Mouse (Mus musculus): ENCODE measurements around the gene Olfr1150-ps1. TPM values are rescaled to one million over a fixed set of nuclear protein-coding genes. Genes with fewer than 3 reads are reported as not detected.

Olfr1150-ps1 gene
- not detected in 2 replicates for polyA plus RNA-seq (2012; rRNA removed)

GRCm38 (mm10) chr2:87843693-87844092 lies at the start of gene Olfr1150-ps1:
Olfr1150-ps1 (plus strand) TSS chr2:87843993.

GRCm38 (mm10) chr2:87800292-87800691 lies 43.5 kb upstream of the Olfr1150-ps1 start, which contains the start of gene Olfr1143:
Olfr1143 (plus strand) TSS chr2:87800592.

GRCm38 (mm10) chr2:87809522-87809921 lies 34.3 kb upstream of the Olfr1150-ps1 start, which contains the start of gene Olfr1145:
Olfr1145 (plus strand) TSS chr2:87809822.

GRCm38 (mm10) chr2:87830233-87830632 lies 13.6 kb upstream of the Olfr1150-ps1 start, which contains the start of gene Olfr1148:
Olfr1148 (plus strand) TSS chr2:87830533.

GRCm38 (mm10) chr2:87855562-87855961 lies 11.8 kb downstream of the Olfr1150-ps1 start, which contains the start of gene Olfr1151:
Olfr1151 (plus strand) TSS chr2:87855862.

GRCm38 (mm10) chr2:87866192-87866591 lies 22.4 kb downstream of the Olfr1150-ps1 start, which contains the start of gene Olfr1152:
Olfr1152 (plus strand) TSS chr2:87866492.

GRCm38 (mm10) chr2:87894662-87895061 lies 50.9 kb downstream of the Olfr1150-ps1 start, which contains the start of gene Olfr1153:
Olfr1153 (plus strand) TSS chr2:87894962.

Other genes starting within 250 kb of the Olfr1150-ps1 start
- not detected in 2 replicates for gene Olfr1130, start 237.8 kb upstream of the Olfr1150-ps1 start, polyA plus RNA-seq (2012; rRNA removed)
- not detected in 2 replicates for gene Olfr1131, start 216.9 kb upstream of the Olfr1150-ps1 start, polyA plus RNA-seq (2012; rRNA removed)
- not detected in 2 replicates for gene Olfr1132, start 206.5 kb upstream of the Olfr1150-ps1 start, polyA plus RNA-seq (2012; rRNA removed)
- gene Olfr1133, start 196.6 kb upstream of the Olfr1150-ps1 start, polyA plus RNA-seq (2012; rRNA removed): not detected in 2 replicates
- gene Olfr1134, start 185.5 kb upstream of the Olfr1150-ps1 start, polyA plus RNA-seq (2012; rRNA removed): not detected in 2 replicates
- not detected in 2 replicates for gene Olfr1135, start 170.3 kb upstream of the Olfr1150-ps1 start, polyA plus RNA-seq (2012; rRNA removed)
- not detected in 2 replicates for gene Olfr1136, start 150.0 kb upstream of the Olfr1150-ps1 start, polyA plus RNA-seq (2012; rRNA removed)
- gene Olfr1137, start 130.8 kb upstream of the Olfr1150-ps1 start, polyA plus RNA-seq (2012; rRNA removed): not detected in 2 replicates
- gene Olfr1138, start 104.0 kb upstream of the Olfr1150-ps1 start, polyA plus RNA-seq (2012; rRNA removed): not detected in 2 replicates
- gene Olfr1140, start 100.2 kb upstream of the Olfr1150-ps1 start, polyA plus RNA-seq (2012; rRNA removed): not detected in 2 replicates
- not detected in 2 replicates for gene Olfr1141, start 90.0 kb upstream of the Olfr1150-ps1 start, polyA plus RNA-seq (2012; rRNA removed)
- not detected in 2 replicates for gene Olfr152, start 64.5 kb upstream of the Olfr1150-ps1 start, polyA plus RNA-seq (2012; rRNA removed)
- gene Olfr1143, start 43.4 kb upstream of the Olfr1150-ps1 start, polyA plus RNA-seq (2012; rRNA removed): not detected in 2 replicates
- gene Olfr1145, start 34.2 kb upstream of the Olfr1150-ps1 start, polyA plus RNA-seq (2012; rRNA removed): not detected in 2 replicates
- not detected in 2 replicates for gene Olfr1148, start 13.5 kb upstream of the Olfr1150-ps1 start, polyA plus RNA-seq (2012; rRNA removed)
- not detected in 2 replicates for gene Olfr1151, start 11.9 kb downstream of the Olfr1150-ps1 start, polyA plus RNA-seq (2012; rRNA removed)
- not detected in 2 replicates for gene Olfr1152, start 22.5 kb downstream of the Olfr1150-ps1 start, polyA plus RNA-seq (2012; rRNA removed)
- not detected in 2 replicates for gene Olfr1153, start 51.0 kb downstream of the Olfr1150-ps1 start, polyA plus RNA-seq (2012; rRNA removed)
- not detected in 2 replicates for gene Olfr1154, start 61.2 kb downstream of the Olfr1150-ps1 start, polyA plus RNA-seq (2012; rRNA removed)
- not detected in 2 replicates for gene Olfr1155, start 101.1 kb downstream of the Olfr1150-ps1 start, polyA plus RNA-seq (2012; rRNA removed)
- not detected in 2 replicates for gene Olfr1156, start 109.1 kb downstream of the Olfr1150-ps1 start, polyA plus RNA-seq (2012; rRNA removed)
- not detected in 2 replicates for gene Olfr1157, start 124.3 kb downstream of the Olfr1150-ps1 start, polyA plus RNA-seq (2012; rRNA removed)
- gene Olfr74, start 130.7 kb downstream of the Olfr1150-ps1 start, polyA plus RNA-seq (2012; rRNA removed): not detected in 2 replicates
- gene Olfr1158, start 146.1 kb downstream of the Olfr1150-ps1 start, polyA plus RNA-seq (2012; rRNA removed): not detected in 2 replicates
- gene Olfr1160, start 164.3 kb downstream of the Olfr1150-ps1 start, polyA plus RNA-seq (2012; rRNA removed): not detected in 2 replicates
- not detected in 2 replicates for gene Olfr1161, start 178.8 kb downstream of the Olfr1150-ps1 start, polyA plus RNA-seq (2012; rRNA removed)
- not detected in 2 replicates for gene Olfr73, start 193.7 kb downstream of the Olfr1150-ps1 start, polyA plus RNA-seq (2012; rRNA removed)
- not detected in 2 replicates for gene Olfr1162, start 207.1 kb downstream of the Olfr1150-ps1 start, polyA plus RNA-seq (2012; rRNA removed)
- not detected in 2 replicates for gene Olfr1163, start 227.8 kb downstream of the Olfr1150-ps1 start, polyA plus RNA-seq (2012; rRNA removed)
- gene Olfr1164, start 250.0 kb downstream of the Olfr1150-ps1 start, polyA plus RNA-seq (2012; rRNA removed): not detected in 2 replicates

Data from ovary, adult 2 months (tissue).